Mouse (Mus musculus): ENCODE data around the gene Gatad2a. TPM values are rescaled to one million over a fixed set of nuclear protein-coding genes. Genes with fewer than 3 reads are reported as not detected.

The Gatad2a gene
- polyA plus RNA-seq, 1 experiment from 2014 or later = 49.6 TPM

GRCm38 (mm10) chr8:69938245-69938982 is 57.8 kb downstream of the Gatad2a start:
- Histone ChIP-seq H3K36me3 (ENCODE audit: control insufficient read depth, insufficient read depth, low read length) (peaks cover 15% of the 10 kb centered on the region), H3K27me3 (ENCODE audit: control insufficient read depth, insufficient read depth, low read length) (no peaks in the 10 kb centered on the region), H3K9me3 (ENCODE audit: control insufficient read depth, low read depth, low read length) (no peaks in the 10 kb centered on the region), H3K4me2 (replicated peaks; ENCODE audit: low read depth, low read length) (no peak overlapping the region), H3K9ac (replicated peaks; ENCODE audit: low read depth, low read length) (no peak overlapping the region), H3K4me3 (ENCODE audit: low read depth, low read length) (no peak overlapping the region), H3K27ac (ENCODE audit: low read length) (no peak overlapping the region), H3K4me1 (ENCODE audit: control insufficient read depth, insufficient read depth, low read length) (peaks cover 10% of the 10 kb centered on the region; the same call in 1 of the 2 replicates)
- WGBS = 75% methylated on average over 6 of the region's 6 CpGs
- no peak for ATAC-seq (ENCODE audit: insufficient number of reproducible peaks, insufficient read depth, low FRiP score, low read depth)

DNA sequence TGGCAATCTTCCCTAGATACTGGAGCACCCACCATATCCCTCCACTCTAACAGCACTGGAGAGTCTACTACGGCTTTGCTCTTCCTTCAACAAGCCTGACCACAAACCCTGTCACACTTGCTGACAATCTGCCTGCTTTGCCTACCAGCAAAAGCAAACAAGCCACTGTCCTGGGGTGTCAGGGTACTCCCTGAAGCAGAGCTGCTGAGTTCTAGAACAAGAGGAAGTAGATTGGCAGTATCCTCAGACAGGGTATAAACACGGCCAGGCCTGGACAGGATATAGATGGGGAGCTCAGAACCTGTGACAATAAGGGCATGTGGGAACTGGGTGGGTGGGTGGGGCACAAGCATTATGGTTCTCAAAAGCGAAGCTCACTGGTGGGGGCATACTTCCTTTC is 58.7 kb downstream of the Gatad2a start:
- no peak overlapping the region for H3K27ac ChIP-seq (ENCODE audit: low read length)
- H3K4me2 ChIP-seq (replicated peaks; ENCODE audit: low read depth, low read length) = no peak overlapping the region
- no peak overlapping the region for H3K4me3 ChIP-seq (ENCODE audit: low read depth, low read length)
- ATAC-seq (ENCODE audit: insufficient number of reproducible peaks, insufficient read depth, low FRiP score, low read depth) = no peak
- no peaks in the 10 kb centered on the region for H3K27me3 ChIP-seq (ENCODE audit: control insufficient read depth, insufficient read depth, low read length)
- no peaks in the 10 kb centered on the region for H3K9me3 ChIP-seq (ENCODE audit: control insufficient read depth, low read depth, low read length)
- no peak overlapping the region for H3K9ac ChIP-seq (replicated peaks; ENCODE audit: low read depth, low read length)
- H3K4me1 ChIP-seq (ENCODE audit: control insufficient read depth, insufficient read depth, low read length) = peaks cover 10% of the 10 kb centered on the region; the same call in 1 of the 2 replicates
- peaks cover 15% of the 10 kb centered on the region for H3K36me3 ChIP-seq (ENCODE audit: control insufficient read depth, insufficient read depth, low read length)
- 79% methylated on average over 3 of the region's 3 CpGs for WGBS

- ATAC-seq (ENCODE audit: insufficient number of reproducible peaks, insufficient read depth, low FRiP score, low read depth) = peak; percentile 83; the same call in 1 of the 2 replicates
- H3K4me1 ChIP-seq (ENCODE audit: control insufficient read depth, insufficient read depth, low read length) = peaks cover 10% of the 10 kb centered on the region; the same call in 1 of the 2 replicates
- H3K4me2 ChIP-seq (replicated peaks; ENCODE audit: low read depth, low read length) = no peak overlapping the region
- no peak overlapping the region for H3K27ac ChIP-seq (ENCODE audit: low read length)
- no peak overlapping the region for H3K4me3 ChIP-seq (ENCODE audit: low read depth, low read length)
- no peak overlapping the region for H3K9ac ChIP-seq (replicated peaks; ENCODE audit: low read depth, low read length)
- H3K27me3 ChIP-seq (ENCODE audit: control insufficient read depth, insufficient read depth, low read length) = no peaks in the 10 kb centered on the region
- H3K9me3 ChIP-seq (ENCODE audit: control insufficient read depth, low read depth, low read length) = no peaks in the 10 kb centered on the region
- 57% methylated on average over 7 of the region's 7 CpGs for WGBS
- peaks cover 15% of the 10 kb centered on the region for H3K36me3 ChIP-seq (ENCODE audit: control insufficient read depth, insufficient read depth, low read length)
These were observed 60.0 kb downstream of the Gatad2a start for GRCm38 (mm10) chr8:69936050-69936794.

DNA sequence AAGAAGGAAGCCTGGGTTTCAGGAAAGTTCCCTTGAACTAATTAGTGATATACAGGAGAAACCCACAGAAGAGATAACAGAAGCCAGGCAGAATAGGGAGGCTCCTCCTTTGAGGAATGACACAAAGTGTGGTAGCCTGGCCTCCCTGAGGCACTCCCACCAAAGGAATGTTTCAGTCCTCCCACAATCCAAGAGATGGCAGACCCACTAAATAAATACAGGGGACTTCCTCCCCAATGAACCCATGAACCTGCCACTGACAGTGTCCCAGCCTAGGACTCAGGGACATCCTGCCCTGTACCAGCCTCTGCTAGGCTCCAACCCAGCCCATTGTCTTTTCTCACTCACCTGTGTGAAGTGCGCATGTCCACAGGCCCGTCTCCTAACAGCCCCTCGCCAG is 60.8 kb downstream of the Gatad2a start:
- Histone ChIP-seq H3K27ac (ENCODE audit: low read length) (no peak overlapping the region), H3K4me1 (ENCODE audit: control insufficient read depth, insufficient read depth, low read length) (peaks cover 10% of the 10 kb centered on the region; the same call in 1 of the 2 replicates), H3K27me3 (ENCODE audit: control insufficient read depth, insufficient read depth, low read length) (no peaks in the 10 kb centered on the region), H3K9me3 (ENCODE audit: control insufficient read depth, low read depth, low read length) (no peaks in the 10 kb centered on the region), H3K9ac (replicated peaks; ENCODE audit: low read depth, low read length) (no peak overlapping the region), H3K4me3 (ENCODE audit: low read depth, low read length) (no peak overlapping the region), H3K36me3 (ENCODE audit: control insufficient read depth, insufficient read depth, low read length) (peaks cover 15% of the 10 kb centered on the region), H3K4me2 (replicated peaks; ENCODE audit: low read depth, low read length) (no peak overlapping the region)
- WGBS = 78% methylated on average over 3 of the region's 3 CpGs
- no peak for ATAC-seq (ENCODE audit: insufficient number of reproducible peaks, insufficient read depth, low FRiP score, low read depth)

GRCm38 (mm10) chr8:69934582-69934981 is 61.6 kb downstream of the Gatad2a start:
- peaks cover 15% of the 10 kb centered on the region for H3K36me3 ChIP-seq (ENCODE audit: control insufficient read depth, insufficient read depth, low read length)
- no peak overlapping the region for H3K9ac ChIP-seq (replicated peaks; ENCODE audit: low read depth, low read length)
- no peaks in the 10 kb centered on the region for H3K27me3 ChIP-seq (ENCODE audit: control insufficient read depth, insufficient read depth, low read length)
- no peak overlapping the region for H3K4me3 ChIP-seq (ENCODE audit: low read depth, low read length)
- no peaks in the 10 kb centered on the region for H3K9me3 ChIP-seq (ENCODE audit: control insufficient read depth, low read depth, low read length)
- peaks cover 10% of the 10 kb centered on the region; the same call in 1 of the 2 replicates for H3K4me1 ChIP-seq (ENCODE audit: control insufficient read depth, insufficient read depth, low read length)
- ATAC-seq (ENCODE audit: insufficient number of reproducible peaks, insufficient read depth, low FRiP score, low read depth) = no peak
- H3K4me2 ChIP-seq (replicated peaks; ENCODE audit: low read depth, low read length) = no peak overlapping the region
- H3K27ac ChIP-seq (ENCODE audit: low read length) = no peak overlapping the region
- 87% methylated on average over 5 of the region's 5 CpGs for WGBS

DNA sequence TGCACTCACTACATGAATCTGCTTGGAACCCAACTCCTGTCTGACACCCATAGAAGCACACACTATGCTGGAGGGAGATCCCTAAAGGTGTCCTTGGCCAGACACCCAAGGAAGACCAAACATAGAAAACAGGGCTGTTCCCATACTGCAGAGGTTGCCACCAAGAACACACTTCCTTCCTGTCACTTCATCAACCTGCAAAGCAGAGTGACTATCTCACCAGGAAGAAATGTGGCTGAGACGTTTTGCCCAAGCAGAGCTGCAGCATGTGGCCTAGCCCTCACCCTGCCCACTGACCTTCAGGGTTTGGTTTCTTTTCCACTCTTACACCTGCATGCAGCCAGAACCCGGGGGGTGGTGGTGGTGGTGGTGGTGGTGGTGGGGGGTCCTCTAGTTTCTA is 62.4 kb downstream of the Gatad2a start:
- peaks cover 15% of the 10 kb centered on the region for H3K36me3 ChIP-seq (ENCODE audit: control insufficient read depth, insufficient read depth, low read length)
- WGBS = 81% methylated on average over 2 of the region's 2 CpGs
- ATAC-seq (ENCODE audit: insufficient number of reproducible peaks, insufficient read depth, low FRiP score, low read depth) = no peak
- no peaks in the 10 kb centered on the region for H3K9me3 ChIP-seq (ENCODE audit: control insufficient read depth, low read depth, low read length)
- no peak overlapping the region for H3K9ac ChIP-seq (replicated peaks; ENCODE audit: low read depth, low read length)
- H3K4me1 ChIP-seq (ENCODE audit: control insufficient read depth, insufficient read depth, low read length) = peaks cover 10% of the 10 kb centered on the region; the same call in 1 of the 2 replicates
- H3K4me2 ChIP-seq (replicated peaks; ENCODE audit: low read depth, low read length) = no peak overlapping the region
- no peak overlapping the region for H3K4me3 ChIP-seq (ENCODE audit: low read depth, low read length)
- no peak overlapping the region for H3K27ac ChIP-seq (ENCODE audit: low read length)
- no peaks in the 10 kb centered on the region for H3K27me3 ChIP-seq (ENCODE audit: control insufficient read depth, insufficient read depth, low read length)

- no peak overlapping the region for H3K4me2 ChIP-seq (replicated peaks; ENCODE audit: low read depth, low read length)
- no peaks in the 10 kb centered on the region for H3K4me1 ChIP-seq (ENCODE audit: control insufficient read depth, insufficient read depth, low read length)
- H3K36me3 ChIP-seq (ENCODE audit: control insufficient read depth, insufficient read depth, low read length) = peaks cover 9% of the 10 kb centered on the region
- H3K9ac ChIP-seq (replicated peaks; ENCODE audit: low read depth, low read length) = no peak overlapping the region
- no peaks in the 10 kb centered on the region for H3K27me3 ChIP-seq (ENCODE audit: control insufficient read depth, insufficient read depth, low read length)
- no peaks in the 10 kb centered on the region for H3K9me3 ChIP-seq (ENCODE audit: control insufficient read depth, low read depth, low read length)
- no peak for ATAC-seq (ENCODE audit: insufficient number of reproducible peaks, insufficient read depth, low FRiP score, low read depth)
- no peak overlapping the region for H3K27ac ChIP-seq (ENCODE audit: low read length)
- H3K4me3 ChIP-seq (ENCODE audit: low read depth, low read length) = no peak overlapping the region
These were observed 69.3 kb downstream of the Gatad2a start for GRCm38 (mm10) chr8:69926901-69927300.

- Histone ChIP-seq H3K27me3 (ENCODE audit: control insufficient read depth, insufficient read depth, low read length) (no peaks in the 10 kb centered on the region), H3K27ac (ENCODE audit: low read length) (no peak overlapping the region), H3K36me3 (ENCODE audit: control insufficient read depth, insufficient read depth, low read length) (peaks cover 9% of the 10 kb centered on the region), H3K4me1 (ENCODE audit: control insufficient read depth, insufficient read depth, low read length) (0 out of 2 replicates have a peak, but pooled peaks cover 3% of the 10 kb centered on the region), H3K4me2 (replicated peaks; ENCODE audit: low read depth, low read length) (no peak overlapping the region), H3K4me3 (ENCODE audit: low read depth, low read length) (no peak overlapping the region), H3K9ac (replicated peaks; ENCODE audit: low read depth, low read length) (no peak overlapping the region), H3K9me3 (ENCODE audit: control insufficient read depth, low read depth, low read length) (no peaks in the 10 kb centered on the region)
- ATAC-seq (ENCODE audit: insufficient number of reproducible peaks, insufficient read depth, low FRiP score, low read depth) = no peak
- WGBS = 66% methylated on average over 1 of the region's 1 CpGs
These were observed 72.2 kb downstream of the Gatad2a start for GRCm38 (mm10) chr8:69923986-69924385.

Measured in stomach, embryonic 14.5 days (tissue).